In genomic region chr5:133045637-133046036, GRCm38 (mm10) we compare ENCODE assay signal across 25 mouse cellular contexts.
DNase-seq lines count a peak whose midpoint lies in the region; ATAC-seq and TF ChIP-seq lines count a peak whose summit lies in the region.
"Had no signal": no experiment of that assay in that cellular context is flagged by ENCODE, and none has a peak within 500 bp of the region (broad histone marks: within the 10 kb centered on the region; RNA-seq: fewer than 3 reads in every experiment).

No protein-coding gene starts in this region.

- no peak overlapping the region for H3K4me3 ChIP-seq in left cerebral cortex, adult 2 months
- H3K4me3 ChIP-seq: embryonic facial prominence, embryonic 13.5 days; heart, embryonic 15.5 days; limb, embryonic 15.5 days; midbrain, embryonic 15.5 days; myocyte had no signal

- ATAC-seq in frontal cortex, adult (ENCODE audit: low TSS enrichment) = peak; percentile 73
- ATAC-seq: CD4-positive, CD25-positive, alpha-beta regulatory T cell, adult 4 months; forebrain, embryonic 14.5 days; intestine, postnatal 0 days; midbrain, embryonic 15.5 days had no signal

- no peak for TF ChIP-seq CTCF in left cerebral cortex, adult 2 months (IDR thresholded peaks at IDR 0.05)

- DNase-seq in frontal cortex, postnatal 14 days (ENCODE audit: low spot score in 2 of 2) = no peak
- no peak for DNase-seq in left cerebral cortex, adult 2 months (ENCODE audit: extremely low spot score in 1 of 2, low spot score in 2 of 2)
- DNase-seq in left cerebral cortex, postnatal 4 days = no peak
- peak; percentile 12 to 15 for DNase-seq in right cerebral cortex, adult 2 months (ENCODE audit: low spot score in 2 of 2)
- no peak for DNase-seq in right cerebral cortex, postnatal 14 days
- DNase-seq in telencephalon, adult 2 months (ENCODE audit: low read depth, low spot score) = peak; percentile 48
- no peak for DNase-seq in thymus, postnatal 25 days
- DNase-seq: adrenal gland, adult 2 months; cerebellum, adult 18-20 months; cerebellum, postnatal 14 days; gastrocnemius, postnatal 36 days; heart, postnatal 4 days; kidney, postnatal 36 days; lung, postnatal 4 days; thymus, postnatal 36 days had no signal

- intact Hi-C loops in left cerebral cortex, adult 2 months (cut with DNase I) = loop anchor here (5.0 kb wide), 1 partner anchor 77 kb away; no protein-coding TSS in a partner anchor
- intact Hi-C loops in left cerebral cortex, postnatal 4 days (cut with DNase I) = no loop called here

- H3K27ac ChIP-seq in left cerebral cortex, adult 2 months = peak overlapping the region; percentile 44
- H3K27ac ChIP-seq: embryonic facial prominence, embryonic 13.5 days; heart, embryonic 15.5 days; limb, embryonic 15.5 days; liver, embryonic 14.5 days; midbrain, embryonic 15.5 days had no signal

Comparison
In these comparisons a context has a peak if more than half of its experiments do, and no peak if none do; other contexts are left out.
1. DNase-seq: peak in right cerebral cortex, adult 2 months (2 of 2) and telencephalon, adult 2 months (single experiment); none in frontal cortex, postnatal 14 days (0 of 2), left cerebral cortex, adult 2 months (0 of 2), left cerebral cortex, postnatal 4 days (single experiment), right cerebral cortex, postnatal 14 days (single experiment) and thymus, postnatal 25 days (single experiment).